Mouse (Mus musculus) midbrain, embryonic 14.5 days (tissue): ENCODE data around the gene Chil5. TPM values are rescaled to one million over a fixed set of nuclear protein-coding genes. Genes with fewer than 3 reads are reported as not detected.

Source experiments
- ATAC-seq: fragments of 200-750 bp; cut with Nextera tagmentation; 2 replicates; pipeline ENCODE4 v1.8.0; 2017; ENCODE audit warnings: moderate number of reproducible peaks, moderate library complexity; ENCODE audit not compliant: low FRiP score, low TSS enrichment
- DNase-seq: peaks from one replicate; pipeline ENCODE4 v3.0.0-alpha.2; 2015
- H3K27ac ChIP-seq: fragments of 300-500 bp; sonication (generic); replicated peaks from 2 replicates; pipeline ENCODE4 v1.5.1; 2014; ENCODE audit warnings: mild to moderate bottlenecking, low read depth, low read length, moderate library complexity
- H3K27me3 ChIP-seq: fragments of 300-500 bp; sonication (generic); 2 replicates; pipeline ENCODE4 v1.6.1; 2014; ENCODE audit warnings: low read length, control low read depth, mixed read lengths; ENCODE audit not compliant: control insufficient read depth, insufficient read depth
- H3K36me3 ChIP-seq: fragments of 300-500 bp; sonication (generic); 2 replicates; pipeline ENCODE4 v1.6.1; 2014; ENCODE audit warnings: low read length, control low read depth; ENCODE audit not compliant: control insufficient read depth, insufficient read depth
- H3K4me1 ChIP-seq: fragments of 300-500 bp; sonication (generic); 2 replicates; pipeline ENCODE4 v1.6.1; 2014; ENCODE audit warnings: mild to moderate bottlenecking, antibody characterized with exemption, low read length, control low read depth; ENCODE audit not compliant: control insufficient read depth, insufficient read depth
- H3K4me2 ChIP-seq: fragments of 300-500 bp; sonication (generic); 2 replicates; pipeline ENCODE4 v1.6.1; 2014; ENCODE audit warnings: mild to moderate bottlenecking, low read length, moderate library complexity
- H3K4me3 ChIP-seq: fragments of 300-500 bp; sonication (generic); replicated peaks from 2 replicates; pipeline ENCODE4 v1.5.1; 2014; ENCODE audit warnings: low read depth, low read length
- H3K9ac ChIP-seq: fragments of 300-500 bp; sonication (generic); replicated peaks from 2 replicates; pipeline ENCODE4 v1.6.1; 2014; ENCODE audit warnings: mild to moderate bottlenecking, low read length, moderate library complexity
- H3K9me3 ChIP-seq: fragments of 300-500 bp; sonication (generic); 2 replicates; pipeline ENCODE4 v1.6.1; 2016; ENCODE audit warnings: low read length, control low read depth, mixed read lengths; ENCODE audit not compliant: control insufficient read depth
- WGBS: fragments of 180-500 bp; shearing (Covaris S2); extraction: QIAGEN DNeasy Blood & Tissue Kit; methylation state at CpG from one replicate; pipeline ENCODE4 v1.1.7; 2014; 5-methylcytosine and 5-hydroxymethylcytosine counted together
- polyA plus RNA-seq: library from polyadenylated mRNA; unstranded; fragments of >200 nt; fragmentation: Nextera tagmentation; extraction: Ambion mirVana; gene quantifications from 2 replicates; pipeline ENCODE4 v1.2.1, GENCODE M21; 2014

The Chil5 gene
- polyA plus RNA-seq, 1 experiment from 2014 or later, result not detected

- H3K4me2 ChIP-seq, result no peak within 1 kb of the TSS
- H3K4me3 ChIP-seq, result no peak within 1 kb of the TSS
- no peak within 1 kb of the TSS for H3K9ac ChIP-seq
- ATAC-seq, result no peak
- 88% methylated on average over 3 of the region's 3 CpGs for WGBS
- H3K27me3 ChIP-seq, result no peaks in the 10 kb centered on the region
- peaks cover 19% of the 10 kb centered on the region for H3K36me3 ChIP-seq
- no peak within 1 kb of the TSS for H3K27ac ChIP-seq
- H3K9me3 ChIP-seq, result no peaks in the 10 kb centered on the region
- H3K4me1 ChIP-seq, result no peaks in the 10 kb centered on the region
- no peak for DNase-seq
Measured at GRCm38 (mm10) chr3:105973411-105973810, 59.2 kb downstream of the Chil5 start, which contains the start of gene Ovgp1. Ovgp1 (plus strand) TSS chr3:105973711.

GRCm38 (mm10) chr3:105971831-105972446 lies 60.7 kb downstream of the Chil5 start:
- 82% methylated on average over 5 of the region's 5 CpGs for WGBS
- Histone ChIP-seq H3K27me3 (no peaks in the 10 kb centered on the region), H3K4me1 (no peaks in the 10 kb centered on the region), H3K9me3 (no peaks in the 10 kb centered on the region), H3K4me3 (no peak overlapping the region), H3K36me3 (peaks cover 33% of the 10 kb centered on the region), H3K9ac (no peak overlapping the region), H3K27ac (no peak overlapping the region), H3K4me2 (no peak overlapping the region)
- DNase-seq, result no peak
- ATAC-seq, result no peak

Other genes with a start within 250 kb of the Chil5 start
- 59.9 and 79.4 TPM in 2 replicates for gene Rap1a, start 231.5 kb downstream of the Chil5 start, polyA plus RNA-seq
- not detected in 2 replicates for gene Adora3, start 162.0 kb downstream of the Chil5 start, polyA plus RNA-seq
- gene Tmigd3, start 161.9 kb downstream of the Chil5 start, polyA plus RNA-seq, result not detected in 2 replicates
- gene I830077J02Rik, start 100.2 kb downstream of the Chil5 start, polyA plus RNA-seq, result 0.11 and 0.45 TPM in 2 replicates
- 86.4 and 94.8 TPM in 2 replicates for gene Wdr77, start 73.4 kb downstream of the Chil5 start, polyA plus RNA-seq
- 564 and 595 TPM in 2 replicates for gene Atp5f1, start 72.7 kb downstream of the Chil5 start, polyA plus RNA-seq
- 4.8 and 6.2 TPM in 2 replicates for gene Ovgp1, start 59.1 kb downstream of the Chil5 start, polyA plus RNA-seq
- gene Pifo, start 18.2 kb downstream of the Chil5 start, polyA plus RNA-seq, result 3.0 and 5.2 TPM in 2 replicates
- gene Chia1, start 80.4 kb upstream of the Chil5 start, polyA plus RNA-seq, result 0.25 and 0.76 TPM in 2 replicates
- gene Chil3, start 134.8 kb upstream of the Chil5 start, polyA plus RNA-seq, result not detected in 2 replicates
- not detected in 2 replicates for gene Chil4, start 186.7 kb upstream of the Chil5 start, polyA plus RNA-seq